Mouse (Mus musculus) liver, embryonic 15.5 days (tissue): ENCODE measurements around the gene Eri3. TPM values are rescaled to one million over a fixed set of nuclear protein-coding genes. Genes with fewer than 3 reads are reported as not detected.

ENCODE experiments used
- ATAC-seq: fragments of 200-750 bp; cut with Nextera tagmentation; 2 replicates; pipeline ENCODE4 v1.8.0; 2017; ENCODE audit warnings: moderate number of reproducible peaks, mild to moderate bottlenecking, moderate library complexity; ENCODE audit not compliant: insufficient read depth
- H3K27ac ChIP-seq: fragments of 300-500 bp; sonication (generic); replicated peaks from 2 replicates; pipeline ENCODE4 v1.5.1; 2015; ENCODE audit warnings: mild to moderate bottlenecking, inconsistent platforms
- H3K27me3 ChIP-seq: fragments of 300-500 bp; sonication (generic); 2 replicates; pipeline ENCODE4 v1.6.1; 2015; ENCODE audit warnings: mild to moderate bottlenecking, inconsistent platforms
- H3K36me3 ChIP-seq: fragments of 300-500 bp; sonication (generic); replicated peaks from 2 replicates; pipeline ENCODE4 v1.6.1; 2015; ENCODE audit warnings: moderate library complexity, mild to moderate bottlenecking, inconsistent platforms
- H3K4me1 ChIP-seq: fragments of 300-500 bp; sonication (generic); replicated peaks from 2 replicates; pipeline ENCODE4 v1.6.1; 2015; ENCODE audit warnings: inconsistent platforms
- H3K4me2 ChIP-seq: fragments of 300-500 bp; sonication (generic); 2 replicates; pipeline ENCODE4 v1.6.1; 2015; ENCODE audit warnings: moderate library complexity, mild to moderate bottlenecking, inconsistent platforms
- H3K4me3 ChIP-seq: fragments of 300-500 bp; sonication (generic); replicated peaks from 2 replicates; pipeline ENCODE4 v1.5.1; 2015; ENCODE audit warnings: mild to moderate bottlenecking, inconsistent platforms
- H3K9ac ChIP-seq: fragments of 300-500 bp; sonication (generic); 2 replicates; pipeline ENCODE4 v1.6.1; 2015; ENCODE audit warnings: moderate library complexity, mild to moderate bottlenecking, inconsistent platforms
- H3K9me3 ChIP-seq: fragments of 300-500 bp; sonication (generic); replicated peaks from 2 replicates; pipeline ENCODE4 v1.6.1; 2016; ENCODE audit warnings: inconsistent platforms
- WGBS: fragments of 180-500 bp; shearing (Covaris S2); methylation state at CpG from one replicate; pipeline ENCODE4 v1.1.7; 2015; ENCODE audit warnings: mixed read lengths; ENCODE audit not compliant: insufficient replicate concordance; 5-methylcytosine and 5-hydroxymethylcytosine counted together
- polyA plus RNA-seq: library from polyadenylated mRNA; unstranded; fragments of >200 nt; fragmentation: Nextera tagmentation; extraction: Ambion mirVana; gene quantifications from 2 replicates; pipeline ENCODE4 v1.2.1, GENCODE M21; 2015

Gene Eri3
- polyA plus RNA-seq, 1 experiment from 2014 or later, result 39.0 TPM

DNA sequence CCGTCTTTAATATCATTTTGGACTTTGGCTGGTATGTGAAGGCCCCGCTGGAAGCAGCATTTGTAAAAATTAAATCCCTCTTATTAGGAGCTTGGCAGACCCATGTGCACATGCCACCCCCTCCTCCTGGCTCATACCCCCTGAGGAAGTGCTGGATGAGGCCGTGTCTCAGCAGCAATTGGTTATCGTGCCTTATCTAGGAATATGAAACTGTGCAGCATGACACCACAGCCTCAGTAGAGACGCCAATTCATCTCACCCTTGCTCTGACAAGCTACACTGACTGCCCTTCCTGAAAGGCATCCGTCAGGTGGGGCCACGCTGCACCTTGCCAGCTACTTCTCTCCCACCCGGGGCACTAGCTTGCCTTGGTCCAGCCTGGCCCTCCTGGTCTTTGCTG, 96.3 kb downstream of the Eri3 start:
- Histone ChIP-seq H3K27ac (no peak overlapping the region), H3K9me3 (no peaks in the 10 kb centered on the region), H3K27me3 (no peaks in the 10 kb centered on the region), H3K36me3 (no peaks in the 10 kb centered on the region), H3K9ac (no peak overlapping the region), H3K4me2 (no peak overlapping the region), H3K4me3 (no peak overlapping the region), H3K4me1 (peaks cover 4% of the 10 kb centered on the region)
- ATAC-seq, result no peak
- 56% methylated on average over 8 of the region's 8 CpGs for WGBS

DNA sequence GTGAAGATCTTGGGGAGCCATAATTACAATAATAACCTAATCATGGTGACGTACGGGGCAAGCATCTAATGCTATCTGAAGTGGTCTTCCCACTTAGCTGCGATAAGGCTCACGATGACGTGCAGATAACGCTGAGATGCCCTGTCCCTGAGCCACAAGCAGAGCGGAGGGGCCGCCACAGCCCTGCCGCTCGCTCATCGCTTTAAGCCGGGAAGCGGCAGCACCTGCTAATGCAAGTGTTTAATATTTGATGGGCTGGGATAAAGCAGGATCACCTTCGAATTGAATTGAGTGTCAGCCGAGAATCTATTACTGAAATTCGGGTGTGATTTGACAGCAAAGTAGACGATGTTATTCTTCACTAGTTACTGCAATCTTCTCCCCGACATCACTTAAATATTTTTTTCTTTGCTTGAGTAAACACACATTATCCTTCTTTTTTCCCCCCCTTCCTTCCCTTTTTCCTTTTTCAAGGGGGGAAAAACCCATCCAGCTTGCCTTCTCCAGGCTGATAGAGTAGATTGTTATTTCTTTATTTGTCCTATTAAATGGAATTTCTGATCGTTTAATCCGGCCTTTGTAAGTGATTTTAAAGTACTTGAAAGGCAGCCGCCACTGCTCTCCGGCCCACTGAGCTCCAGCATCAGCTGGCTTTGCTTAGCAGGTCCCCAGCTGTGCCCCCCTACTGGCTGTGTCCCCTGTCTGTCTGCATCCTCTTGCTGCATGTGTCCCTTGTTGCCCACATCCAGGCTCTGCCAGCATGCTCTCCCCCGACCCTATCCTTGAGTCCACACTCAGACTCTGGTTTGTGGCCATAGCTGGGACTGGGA, 97.0 kb downstream of the Eri3 start:
- Histone ChIP-seq H3K27ac (no peak overlapping the region), H3K4me1 (peaks cover 9% of the 10 kb centered on the region), H3K4me2 (no peak overlapping the region), H3K27me3 (no peaks in the 10 kb centered on the region), H3K4me3 (no peak overlapping the region), H3K9me3 (no peaks in the 10 kb centered on the region), H3K9ac (no peak overlapping the region), H3K36me3 (no peaks in the 10 kb centered on the region)
- 74% methylated on average over 23 of the region's 23 CpGs for WGBS
- ATAC-seq, result no peak

DNA sequence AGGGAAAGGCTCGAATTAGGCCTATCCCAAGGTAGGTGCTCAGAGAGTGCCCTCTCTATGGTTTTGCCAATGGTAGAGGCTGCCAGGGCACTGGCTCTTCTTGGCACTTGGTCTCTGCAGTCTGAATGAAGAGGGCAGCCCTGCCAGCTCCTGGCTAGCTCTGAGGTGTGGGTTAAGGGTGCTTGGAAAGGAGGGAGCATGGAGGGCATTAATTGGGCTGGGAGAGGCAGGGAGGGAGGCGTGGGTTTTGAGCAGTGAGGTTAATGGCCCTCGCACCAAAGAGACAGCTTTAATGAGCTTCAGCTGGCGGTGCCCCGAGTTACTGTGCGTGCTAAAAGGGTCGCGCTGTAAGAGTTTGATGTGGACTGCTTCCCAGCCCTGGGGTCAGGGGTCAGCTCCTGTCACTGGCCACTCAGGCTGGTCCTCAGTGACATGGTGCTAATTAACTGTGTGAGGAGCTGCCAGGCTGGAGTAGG, 101.5 kb downstream of the Eri3 start:
- ATAC-seq, result no peak
- 79% methylated on average over 8 of the region's 8 CpGs for WGBS
- H3K4me3 ChIP-seq, result no peak overlapping the region
- H3K4me2 ChIP-seq, result no peak overlapping the region
- no peaks in the 10 kb centered on the region for H3K9me3 ChIP-seq
- no peaks in the 10 kb centered on the region for H3K36me3 ChIP-seq
- peaks cover 14% of the 10 kb centered on the region for H3K4me1 ChIP-seq
- no peaks in the 10 kb centered on the region for H3K27me3 ChIP-seq
- no peak overlapping the region for H3K9ac ChIP-seq
- no peak overlapping the region for H3K27ac ChIP-seq

DNA sequence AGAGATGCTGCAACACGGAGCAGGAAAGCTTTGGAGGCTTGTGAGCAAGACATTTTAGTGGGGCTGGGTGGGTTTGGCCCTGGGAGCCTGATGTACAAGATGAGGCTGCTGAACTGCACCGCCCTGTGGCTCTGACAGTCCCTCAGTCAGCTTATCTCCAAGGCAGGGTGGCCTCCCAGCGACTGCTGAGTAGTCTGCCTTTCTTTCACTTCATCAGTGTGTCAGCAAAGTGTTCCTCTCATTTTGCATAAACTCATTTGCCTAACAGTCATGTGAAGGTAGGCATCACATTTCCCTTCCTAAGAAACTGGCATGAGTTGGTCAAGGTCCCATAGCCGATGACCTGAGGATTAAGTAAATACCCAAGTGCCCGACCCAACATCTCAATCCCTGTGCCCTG, 102.6 kb downstream of the Eri3 start:
- Histone ChIP-seq H3K9ac (no peak overlapping the region), H3K4me3 (no peak overlapping the region), H3K27me3 (no peaks in the 10 kb centered on the region), H3K9me3 (no peaks in the 10 kb centered on the region), H3K36me3 (no peaks in the 10 kb centered on the region), H3K27ac (no peak overlapping the region), H3K4me1 (peaks cover 13% of the 10 kb centered on the region), H3K4me2 (no peak overlapping the region)
- WGBS, result 42% methylated on average over 5 of the region's 5 CpGs
- ATAC-seq, result peak; percentile 71

DNA sequence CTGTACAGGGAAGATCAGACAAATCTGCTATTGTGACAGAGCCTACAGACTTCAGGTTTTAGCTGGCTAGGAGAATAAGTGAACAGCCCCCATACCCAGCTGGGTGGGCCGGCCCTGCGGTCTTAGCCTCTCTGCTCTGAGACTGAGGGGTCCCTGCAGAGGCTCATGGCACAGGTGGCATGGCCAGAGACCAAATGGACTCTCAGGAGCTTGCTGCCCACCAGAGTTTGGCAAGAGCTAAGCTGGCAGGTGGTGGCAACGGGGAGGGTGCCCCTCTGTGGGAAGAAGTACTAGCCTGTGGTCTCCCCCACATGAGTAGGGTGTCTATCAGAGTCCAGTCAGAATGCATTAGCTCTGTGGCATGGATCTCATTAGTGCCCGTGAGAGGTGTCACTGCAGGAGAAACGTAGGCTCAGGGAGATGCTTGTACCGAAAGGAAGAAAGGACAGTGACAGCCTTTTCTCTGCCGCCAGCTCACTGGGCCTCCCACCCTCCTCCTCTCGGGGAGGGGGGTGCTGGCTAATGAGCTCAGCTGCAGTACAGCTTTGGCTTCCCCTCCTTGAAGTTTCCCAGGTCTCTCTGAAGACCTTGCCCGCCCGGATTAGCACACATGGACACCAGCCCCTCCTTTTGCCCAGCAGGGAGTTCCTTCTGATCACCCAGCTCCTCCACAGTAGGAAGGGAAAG, 104.0 kb downstream of the Eri3 start:
- H3K4me2 ChIP-seq, result no peak overlapping the region
- H3K9ac ChIP-seq, result no peak overlapping the region
- H3K27me3 ChIP-seq, result no peaks in the 10 kb centered on the region
- 63% methylated on average over 10 of the region's 10 CpGs for WGBS
- ATAC-seq, result no peak
- H3K9me3 ChIP-seq, result no peaks in the 10 kb centered on the region
- no peak overlapping the region for H3K27ac ChIP-seq
- H3K36me3 ChIP-seq, result peaks cover 5% of the 10 kb centered on the region; the same call in 1 of the 2 replicates
- no peak overlapping the region for H3K4me3 ChIP-seq
- peaks cover 13% of the 10 kb centered on the region for H3K4me1 ChIP-seq

DNA sequence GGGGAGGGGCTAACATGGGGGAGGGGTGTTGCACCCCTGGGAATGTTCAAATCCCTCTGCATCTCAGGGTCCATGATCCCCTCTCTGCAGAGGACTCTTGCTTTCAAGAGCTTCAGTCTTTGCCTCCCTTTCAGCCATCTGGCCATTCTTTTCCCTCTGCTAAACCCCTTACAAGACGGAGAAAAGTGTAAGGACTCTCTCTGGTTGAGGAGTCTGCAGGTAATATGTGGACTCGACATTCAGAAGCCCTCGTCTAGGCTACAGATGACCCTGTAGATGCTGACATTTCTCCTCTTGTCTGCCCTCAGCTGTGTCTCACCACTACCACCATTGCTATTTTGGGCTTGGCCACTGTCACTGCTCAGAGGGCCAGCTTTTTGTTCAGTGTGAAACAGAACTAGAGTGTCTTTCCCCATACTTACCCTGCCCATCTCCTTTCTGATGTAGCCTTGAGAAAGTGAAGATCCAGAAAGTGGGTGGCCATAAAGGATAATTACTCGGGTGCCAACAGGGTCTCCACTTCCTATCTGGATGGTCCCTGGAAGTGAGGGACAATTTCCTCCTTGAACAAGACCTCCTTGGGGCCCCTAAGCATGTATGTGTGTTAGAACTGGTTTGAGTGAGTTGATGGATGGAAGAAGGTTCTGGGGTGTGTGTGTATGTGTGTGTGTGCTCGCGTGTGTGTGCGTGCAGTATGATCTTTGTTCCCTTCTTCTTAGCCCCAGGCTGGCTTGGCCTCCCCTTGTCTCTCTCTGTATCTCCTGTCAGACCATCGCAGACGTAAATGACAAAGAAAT, 104.7 kb downstream of the Eri3 start:
- H3K9me3 ChIP-seq, result no peaks in the 10 kb centered on the region
- H3K27me3 ChIP-seq, result no peaks in the 10 kb centered on the region
- H3K36me3 ChIP-seq, result peaks cover 6% of the 10 kb centered on the region; the same call in 1 of the 2 replicates
- H3K4me2 ChIP-seq, result no peak overlapping the region
- no peak for ATAC-seq
- peaks cover 13% of the 10 kb centered on the region for H3K4me1 ChIP-seq
- no peak overlapping the region for H3K9ac ChIP-seq
- no peak overlapping the region for H3K4me3 ChIP-seq
- H3K27ac ChIP-seq, result no peak overlapping the region
- 70% methylated on average over 9 of the region's 9 CpGs for WGBS

DNA sequence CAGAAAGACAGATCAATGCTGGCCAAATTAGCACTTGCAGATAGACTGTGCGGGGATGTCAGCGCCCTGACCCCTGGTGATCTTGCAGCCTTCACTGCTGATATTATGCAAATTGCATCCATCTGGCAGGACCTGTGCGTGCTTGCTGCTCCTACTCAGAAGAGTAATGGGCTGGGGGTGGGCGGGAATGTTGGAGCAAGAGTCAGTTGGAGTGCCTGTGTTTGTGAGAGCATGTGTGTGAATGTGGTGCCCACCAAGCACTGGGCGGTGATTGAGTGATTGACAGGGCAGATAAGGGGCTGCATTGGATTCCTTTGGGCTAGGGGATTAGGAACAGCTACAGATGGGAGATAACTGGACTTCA, 105.3 kb downstream of the Eri3 start:
- no peaks in the 10 kb centered on the region for H3K9me3 ChIP-seq
- no peaks in the 10 kb centered on the region for H3K27me3 ChIP-seq
- no peak overlapping the region for H3K9ac ChIP-seq
- no peak overlapping the region for H3K4me2 ChIP-seq
- H3K4me1 ChIP-seq, result peaks cover 13% of the 10 kb centered on the region
- ATAC-seq, result no peak
- 74% methylated on average over 5 of the region's 5 CpGs for WGBS
- H3K36me3 ChIP-seq, result peaks cover 6% of the 10 kb centered on the region; the same call in 1 of the 2 replicates
- H3K27ac ChIP-seq, result no peak overlapping the region
- H3K4me3 ChIP-seq, result no peak overlapping the region

DNA sequence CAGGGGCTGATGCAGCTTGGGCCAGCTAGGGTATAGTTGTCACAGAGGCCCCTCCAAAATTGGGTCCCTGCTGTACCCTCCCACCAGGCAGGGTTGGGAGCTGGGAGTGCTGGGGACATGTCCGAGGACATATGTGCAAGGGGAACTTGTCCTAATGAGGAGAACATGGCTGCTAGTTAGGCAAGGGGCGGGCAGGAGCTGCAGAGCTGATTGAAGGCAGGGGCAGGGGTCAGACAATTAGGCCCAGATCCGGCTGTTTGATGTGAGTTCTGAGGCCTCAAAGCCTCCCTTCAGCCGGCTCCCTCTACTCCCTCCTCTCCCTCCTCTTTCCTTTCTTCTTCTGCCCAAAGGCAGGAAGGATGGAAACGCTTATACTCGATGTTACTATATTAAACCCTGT, 106.8 kb downstream of the Eri3 start:
- no peak for ATAC-seq
- H3K27me3 ChIP-seq, result no peaks in the 10 kb centered on the region
- 67% methylated on average over 6 of the region's 6 CpGs for WGBS

DNA sequence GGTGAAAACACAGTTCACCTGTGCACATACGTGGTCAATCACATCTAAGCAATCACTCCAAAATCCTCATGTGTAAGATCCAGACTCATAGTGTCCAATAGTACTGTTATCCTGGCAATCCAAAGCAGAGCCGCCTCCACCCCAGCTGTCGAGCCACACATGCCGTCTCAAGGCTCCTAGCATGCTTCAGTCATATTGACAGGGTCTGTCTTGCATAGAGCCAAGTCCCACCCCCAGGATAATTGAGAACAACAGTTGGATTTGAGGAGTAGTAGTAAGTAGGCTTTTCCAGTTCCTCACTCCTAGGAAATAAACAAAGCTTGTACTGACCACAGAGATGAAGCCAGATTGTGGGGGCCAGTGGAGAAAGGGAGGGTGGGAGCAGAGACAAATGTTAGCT, 107.5 kb downstream of the Eri3 start:
- no peak overlapping the region for H3K9ac ChIP-seq
- WGBS, result 84% methylated on average over 4 of the region's 4 CpGs
- peaks cover 3% of the 10 kb centered on the region for H3K4me1 ChIP-seq
- no peak overlapping the region for H3K4me2 ChIP-seq
- no peak overlapping the region for H3K4me3 ChIP-seq
- no peak for ATAC-seq
- no peaks in the 10 kb centered on the region for H3K27me3 ChIP-seq
- H3K36me3 ChIP-seq, result peaks cover 6% of the 10 kb centered on the region; the same call in 1 of the 2 replicates
- H3K9me3 ChIP-seq, result no peaks in the 10 kb centered on the region
- H3K27ac ChIP-seq, result no peak overlapping the region

More for the DNA sequence above, 106.8 kb downstream of the Eri3 start:
- Histone ChIP-seq H3K4me1 (peaks cover 10% of the 10 kb centered on the region), H3K36me3 (peaks cover 6% of the 10 kb centered on the region; the same call in 1 of the 2 replicates), H3K27ac (no peak overlapping the region), H3K9ac (no peak overlapping the region), H3K4me2 (no peak overlapping the region), H3K9me3 (no peaks in the 10 kb centered on the region), H3K4me3 (no peak overlapping the region)

DNA sequence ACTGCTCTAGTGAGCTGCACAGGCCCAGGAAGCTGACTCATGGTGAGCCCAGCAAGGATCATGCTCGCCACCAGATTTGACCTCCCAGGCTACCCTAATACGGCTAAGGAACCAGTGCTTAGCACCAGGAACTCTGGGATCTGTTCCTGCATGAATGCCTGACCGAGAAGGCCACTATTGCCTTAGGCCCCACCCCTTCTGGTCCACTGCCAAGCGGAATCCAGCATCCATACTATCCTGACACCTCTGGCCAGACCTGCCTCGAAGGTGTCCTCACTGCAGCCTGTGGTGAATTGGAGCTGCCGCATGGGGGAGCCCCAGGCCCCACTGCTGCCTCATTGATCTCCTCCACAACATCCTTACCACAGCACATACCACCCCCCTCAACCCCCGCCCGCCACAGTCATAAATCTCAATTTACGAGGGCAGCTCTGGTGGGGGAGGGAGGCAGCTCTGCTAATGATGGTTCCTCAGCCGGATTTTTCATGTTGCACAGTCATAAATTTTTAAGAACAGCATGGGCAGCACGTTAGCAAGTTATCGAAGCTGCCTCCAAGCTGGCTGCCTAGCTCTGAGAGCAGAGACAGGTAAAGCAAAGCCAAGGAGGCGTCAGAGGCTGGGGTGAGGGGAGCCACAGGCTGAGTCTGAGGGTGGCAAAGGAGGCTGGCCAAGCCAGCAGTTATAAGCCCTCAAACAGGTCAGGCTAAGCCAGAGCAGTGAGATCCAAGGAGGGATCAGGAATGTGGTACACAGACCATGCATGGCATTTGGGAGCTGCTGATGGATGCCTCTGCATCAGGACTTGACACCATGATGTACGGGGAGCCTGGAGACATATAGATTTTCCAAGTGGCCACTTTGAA, 108.6 kb downstream of the Eri3 start:
- no peaks in the 10 kb centered on the region for H3K27me3 ChIP-seq
- no peak for ATAC-seq

More for the DNA sequence above, 108.6 kb downstream of the Eri3 start:
- H3K36me3 ChIP-seq, result peaks cover 6% of the 10 kb centered on the region; the same call in 1 of the 2 replicates
- 56% methylated on average over 14 of the region's 14 CpGs for WGBS
- no peaks in the 10 kb centered on the region for H3K4me1 ChIP-seq
- H3K9ac ChIP-seq, result no peak overlapping the region
- no peak overlapping the region for H3K4me3 ChIP-seq
- H3K9me3 ChIP-seq, result no peaks in the 10 kb centered on the region
- no peak overlapping the region for H3K27ac ChIP-seq
- H3K4me2 ChIP-seq, result no peak overlapping the region
